Comparison of ENCODE assay signal across 11 mouse cellular contexts in the genomic region with DNA sequence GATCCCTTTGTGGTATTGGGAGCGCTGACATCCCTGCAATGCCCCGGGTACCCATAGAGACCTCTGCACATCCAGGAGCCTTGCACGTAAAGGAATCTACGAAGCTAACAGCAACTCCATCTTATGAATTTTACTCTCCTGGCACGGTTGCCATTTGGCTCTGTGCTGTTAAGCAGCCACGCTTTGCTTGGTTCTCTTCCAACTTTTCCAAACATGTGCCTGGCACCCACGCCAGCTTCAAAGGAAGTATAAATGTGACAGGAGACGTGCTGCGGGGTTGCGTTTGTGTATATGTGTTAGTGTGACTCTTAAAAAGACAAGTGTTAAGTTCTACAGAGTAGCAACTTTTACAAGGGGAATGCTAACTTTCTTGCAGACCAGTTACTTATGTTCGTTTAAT. TPM values are rescaled to one million over a fixed set of nuclear protein-coding genes. Genes with fewer than 3 reads are reported as not detected.
DNase-seq lines count a peak whose midpoint lies in the region; ATAC-seq lines count a peak whose summit lies in the region.
"Had no signal": no experiment of that assay in that cellular context is flagged by ENCODE, and none has a peak within 500 bp of the region (broad histone marks: within the 10 kb centered on the region; RNA-seq: fewer than 3 reads in every experiment).

No protein-coding gene starts in this region.

- no peak overlapping the region for H3K4me3 ChIP-seq in hindbrain, embryonic 16.5 days (ENCODE audit: low read length)
- no peak overlapping the region for H3K4me3 ChIP-seq in hindbrain, embryonic 12.5 days
- H3K4me3 ChIP-seq: erythroblast, embryonic 14.5 days; myocyte had no signal

- H3K4me1 ChIP-seq in hindbrain, embryonic 16.5 days (ENCODE audit: control insufficient read depth, insufficient read depth, low read depth, low read length): peaks cover 8% of the 10 kb centered on the region; the same call in 1 of the 2 replicates
- peaks cover 6% of the 10 kb centered on the region for H3K4me1 ChIP-seq in hindbrain, embryonic 12.5 days
- H3K4me1 ChIP-seq: liver, embryonic 15.5 days had no signal

- peak; percentile 50 to 81 for DNase-seq in frontal cortex, adult 2 months (ENCODE audit: extremely low spot score in 1 of 2, low spot score in 1 of 2)
- peak; percentile 20 to 42 for DNase-seq in layer of hippocampus, postnatal 36 days
- peak; percentile 68 to 72 for DNase-seq in right cerebral cortex, adult 2 months (ENCODE audit: low spot score in 2 of 2)
- no peak for DNase-seq in spleen, postnatal 36 days (ENCODE audit: low spot score in 2 of 2)
- no peak for DNase-seq in thymus, postnatal 10 days (ENCODE audit: low spot score in 2 of 2)
- DNase-seq in heart, postnatal 14 days: no peak

- H3K27ac ChIP-seq in hindbrain, embryonic 16.5 days (ENCODE audit: low read depth, low read length): no peak overlapping the region
- H3K27ac ChIP-seq in hindbrain, embryonic 12.5 days: no peak overlapping the region
- H3K27ac ChIP-seq: liver, embryonic 15.5 days had no signal

- H3K9ac ChIP-seq in hindbrain, embryonic 16.5 days (ENCODE audit: low read depth, low read length): no peak overlapping the region
- no peak overlapping the region for H3K9ac ChIP-seq in hindbrain, embryonic 12.5 days
- H3K9ac ChIP-seq: liver, embryonic 15.5 days had no signal

- intact Hi-C loops in heart, postnatal 14 days (cut with DNase I): no loop called here

- no peaks in the 10 kb centered on the region for H3K9me3 ChIP-seq in hindbrain, embryonic 16.5 days (ENCODE audit: control insufficient read depth, low read length)
- no peaks in the 10 kb centered on the region for H3K9me3 ChIP-seq in hindbrain, embryonic 12.5 days (replicated peaks)
- H3K9me3 ChIP-seq: liver, embryonic 15.5 days had no signal

- no peak for ATAC-seq in hindbrain, embryonic 16.5 days
- no peak for ATAC-seq in hindbrain, embryonic 12.5 days (ENCODE audit: low FRiP score)

- peaks cover 2% of the 10 kb centered on the region; the same call in 1 of the 2 replicates for H3K27me3 ChIP-seq in hindbrain, embryonic 16.5 days (replicated peaks; ENCODE audit: control insufficient read depth, insufficient read depth, low read length)
- H3K27me3 ChIP-seq in hindbrain, embryonic 12.5 days: peaks cover 33% of the 10 kb centered on the region

- no peaks in the 10 kb centered on the region for H3K36me3 ChIP-seq in hindbrain, embryonic 16.5 days (ENCODE audit: control insufficient read depth, insufficient read depth, low read length)
- H3K36me3 ChIP-seq in hindbrain, embryonic 12.5 days: no peaks in the 10 kb centered on the region
- H3K36me3 ChIP-seq: liver, embryonic 15.5 days had no signal

- peak overlapping the region; percentile 93 for H3K4me2 ChIP-seq in hindbrain, embryonic 16.5 days (ENCODE audit: low read length)
- H3K4me2 ChIP-seq in hindbrain, embryonic 12.5 days (replicated peaks): no peak overlapping the region

- 67% methylated on average over 11 of the region's 11 CpGs for WGBS in hindbrain, embryonic 16.5 days
- WGBS in hindbrain, embryonic 12.5 days: 89% methylated on average over 11 of the region's 11 CpGs

RNA-seq across cellular contexts. Expression of a gene that starts 1.0 kb away (rescaled TPM):
- polyA plus RNA-seq in hindbrain, embryonic 16.5 days (2015; fragmentation: Nextera tagmentation; extraction: Ambion mirVana): 12.4 and 12.7 TPM in 2 replicates
- 1.4 and 1.6 TPM in 2 replicates for polyA plus RNA-seq in hindbrain, embryonic 12.5 days (2016; fragmentation: Nextera tagmentation; extraction: Ambion mirVana)
- polyA plus RNA-seq in frontal cortex, adult 2 months (2012; rRNA removed): 3.1 and 3.5 TPM in 2 replicates
- total RNA-seq in layer of hippocampus, postnatal 36 days (2021): 1 to 10 TPM; 3.4 to 3.5 TPM
- total RNA-seq in heart, postnatal 14 days (2021): under 1 TPM; 0.49 to 0.55 TPM
- polyA plus RNA-seq: erythroblast, embryonic 14.5 days had no signal

Comparison
In these comparisons a context has a peak if more than half of its experiments do, and no peak if none do; other contexts are left out.
1. DNase-seq: peak in frontal cortex, adult 2 months (2 of 2), layer of hippocampus, postnatal 36 days (2 of 2) and right cerebral cortex, adult 2 months (2 of 2); none in spleen, postnatal 36 days (0 of 2), thymus, postnatal 10 days (0 of 2) and heart, postnatal 14 days (0 of 2).